Mouse (Mus musculus) ovary, postnatal 10 days (tissue): ENCODE data around the gene Maml2.

Experiments
- DNase-seq: peaks from one replicate; pipeline ENCODE4 v3.0.0; 2022; ENCODE audit warnings: low spot score

Maml2 gene

GRCm38 (mm10) chr9:13492807-13493206 is 195.1 kb downstream of the Maml2 start:
- DNase-seq = no peak

GRCm38 (mm10) chr9:13493746-13494145 is 196.0 kb downstream of the Maml2 start:
- no peak for DNase-seq

DNA sequence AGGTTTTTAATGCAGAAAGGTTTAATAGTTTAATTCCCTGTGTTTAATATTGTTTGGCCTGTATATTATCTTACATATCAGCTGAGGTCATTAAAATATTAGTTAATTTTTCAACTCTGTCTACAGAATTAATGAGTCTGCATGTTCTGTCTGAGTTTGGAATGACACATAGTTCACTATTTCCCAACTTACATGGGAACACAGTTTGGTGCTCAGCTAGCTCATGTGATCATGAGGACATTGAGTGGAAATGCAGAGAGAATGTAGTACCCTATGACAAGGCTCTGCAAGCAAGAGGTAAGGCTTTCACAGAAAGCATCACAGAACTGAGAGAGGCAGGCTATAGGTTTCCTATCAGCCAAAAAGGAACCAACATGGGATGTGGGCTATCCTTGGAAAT is 197.8 kb downstream of the Maml2 start:
- no peak for DNase-seq

GRCm38 (mm10) chr9:13497016-13497415 is 199.3 kb downstream of the Maml2 start:
- no peak for DNase-seq

DNA sequence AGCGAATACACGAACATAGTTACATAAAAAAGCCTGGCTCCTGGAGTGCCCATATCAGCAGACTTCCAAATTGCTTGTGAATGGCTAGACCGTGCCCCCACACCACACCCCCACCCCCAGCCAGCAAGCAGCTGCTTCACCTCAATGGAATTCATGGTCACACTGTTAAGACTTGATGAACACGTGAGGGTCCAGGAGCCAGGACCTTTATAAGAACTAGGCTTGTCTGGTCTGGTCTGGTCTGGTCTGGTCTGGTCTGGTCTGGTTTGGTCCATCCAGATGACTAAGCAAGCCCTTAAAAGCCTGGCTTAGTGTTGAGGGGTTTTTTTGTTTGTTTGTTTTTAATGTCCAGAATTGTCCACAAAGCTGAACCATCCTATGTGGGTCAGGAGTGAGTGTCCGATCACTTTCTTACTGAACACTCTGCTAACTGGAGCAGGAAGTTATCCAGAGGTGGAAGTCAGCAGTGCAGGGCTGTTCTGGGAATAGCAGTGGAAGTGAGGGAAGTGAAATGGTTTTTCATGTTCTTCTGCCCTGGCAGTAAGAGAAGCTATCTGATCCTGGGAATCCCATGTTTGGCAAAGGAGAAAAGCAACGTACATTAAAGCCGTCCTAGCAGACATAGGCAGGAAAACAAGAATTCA is 200.1 kb downstream of the Maml2 start:
- no peak for DNase-seq

DNA sequence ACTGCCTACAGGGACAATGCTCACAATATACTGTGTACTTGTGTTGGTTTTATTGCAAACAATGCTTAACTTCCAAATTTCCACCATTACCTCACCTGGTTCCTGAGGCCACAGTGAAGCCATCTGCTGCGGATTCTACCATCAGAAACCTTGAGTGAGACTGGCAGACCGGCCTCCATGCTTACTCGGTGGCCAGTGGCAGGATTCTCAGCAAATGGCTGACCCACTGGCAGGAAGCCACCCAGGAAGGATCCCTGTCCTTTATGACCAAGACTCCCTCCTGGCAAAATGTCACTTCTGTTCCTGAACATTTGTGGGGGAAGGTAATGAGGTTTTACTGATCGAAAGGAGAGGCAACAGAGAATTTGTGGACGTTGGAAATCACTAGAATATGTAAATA is 202.3 kb downstream of the Maml2 start:
- no peak for DNase-seq

- DNase-seq = no peak
Observed at GRCm38 (mm10) chr9:13505024-13505423, 207.3 kb downstream of the Maml2 start.

DNA sequence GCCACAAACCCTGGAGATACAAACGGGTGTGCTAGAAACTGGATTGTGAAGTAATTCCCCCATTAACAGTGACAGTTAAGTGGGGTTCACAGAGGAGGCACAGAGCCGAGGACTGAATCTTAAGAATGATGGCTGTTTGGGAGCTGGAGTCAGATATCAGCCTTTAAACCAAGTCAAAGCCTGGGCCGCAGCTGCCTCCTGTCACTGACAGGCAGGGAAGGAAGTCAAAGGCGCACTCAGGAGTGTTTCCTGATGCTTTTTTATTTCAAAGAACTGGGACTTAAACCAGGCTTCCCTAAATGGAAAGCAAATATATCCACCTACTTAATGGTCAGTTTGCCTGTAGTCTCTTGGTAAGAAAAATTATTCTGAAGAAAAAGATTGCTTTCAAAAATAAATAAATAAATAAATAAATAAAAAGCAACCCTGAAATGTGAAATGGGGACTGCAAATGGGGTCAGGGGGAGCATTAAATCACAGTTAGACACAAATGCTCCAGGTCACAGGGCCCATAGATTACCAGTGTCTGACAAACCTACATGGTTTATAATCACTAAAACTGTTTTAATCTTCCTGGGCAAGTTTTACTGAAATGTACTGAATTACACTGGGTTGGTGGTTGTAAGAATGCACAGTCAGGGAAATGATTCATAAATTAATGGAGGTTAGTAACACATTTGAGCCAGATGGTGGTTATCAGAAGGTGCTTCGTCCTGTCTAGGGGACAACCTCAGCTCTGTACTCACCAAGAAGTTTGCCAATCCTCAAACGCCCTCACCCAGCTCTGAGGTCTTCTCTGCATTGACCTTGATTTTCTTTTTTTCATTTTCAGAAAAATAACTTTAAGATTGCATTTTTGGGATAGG is 209.4 kb downstream of the Maml2 start:
- no peak for DNase-seq

DNA sequence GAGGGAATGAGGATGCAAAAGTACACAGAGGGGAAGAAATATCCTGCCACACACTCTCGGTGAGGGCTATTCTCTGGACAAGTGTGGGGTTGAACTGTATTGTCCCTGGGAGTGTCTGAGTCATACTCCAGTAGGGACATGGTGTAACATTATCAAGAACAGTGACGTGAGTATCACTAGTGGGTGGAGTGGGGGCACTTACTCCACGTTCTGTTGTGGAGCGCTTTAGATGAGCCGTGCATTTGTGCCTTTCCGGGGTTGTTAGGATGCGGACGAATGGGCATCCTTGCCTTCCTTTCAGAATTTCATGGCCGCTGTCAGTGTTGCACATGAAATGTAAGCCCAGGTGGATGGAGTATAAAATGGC is 210.0 kb downstream of the Maml2 start:
- no peak for DNase-seq

- DNase-seq = no peak
Observed at GRCm38 (mm10) chr9:13509751-13510150, 212.0 kb downstream of the Maml2 start.

GRCm38 (mm10) chr9:13510621-13511369 is 213.0 kb downstream of the Maml2 start:
- DNase-seq = no peak

GRCm38 (mm10) chr9:13513135-13513534 is 215.4 kb downstream of the Maml2 start:
- no peak for DNase-seq

- DNase-seq = no peak
Observed at GRCm38 (mm10) chr9:13514435-13514834, 216.7 kb downstream of the Maml2 start.

- DNase-seq = no peak
Observed at GRCm38 (mm10) chr9:13515976-13516375, 218.2 kb downstream of the Maml2 start.

- no peak for DNase-seq
Observed at GRCm38 (mm10) chr9:13518031-13518430, 220.3 kb downstream of the Maml2 start.

DNA sequence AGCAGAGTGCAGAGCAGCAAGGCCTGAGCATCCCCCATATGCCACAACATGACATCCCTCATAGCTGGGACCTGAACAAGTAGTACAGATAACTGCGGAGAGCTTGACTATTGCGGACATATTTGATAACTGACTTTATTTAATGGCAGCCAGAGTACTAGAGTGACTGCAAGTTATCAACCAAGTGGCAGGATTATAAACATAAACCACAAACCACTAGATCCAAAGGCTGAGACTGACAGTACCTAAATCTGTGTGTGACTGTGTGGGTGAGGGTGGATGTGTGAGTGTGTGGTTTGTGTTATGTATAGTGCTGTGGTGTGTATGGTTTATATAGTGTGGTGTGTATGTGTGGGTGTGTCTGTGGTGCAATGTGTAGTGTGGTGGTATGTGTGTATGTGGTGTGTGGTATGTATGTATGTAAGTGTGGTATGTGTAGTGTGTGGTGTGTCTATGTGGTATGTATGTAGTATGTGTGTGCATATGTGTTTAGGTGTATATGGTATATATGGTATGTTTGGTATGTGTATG is 220.7 kb downstream of the Maml2 start:
- no peak for DNase-seq

GRCm38 (mm10) chr9:13522061-13522820 is 224.5 kb downstream of the Maml2 start:
- no peak for DNase-seq

GRCm38 (mm10) chr9:13523046-13523445 is 225.3 kb downstream of the Maml2 start:
- no peak for DNase-seq

- no peak for DNase-seq
Observed at GRCm38 (mm10) chr9:13525075-13525474, 227.3 kb downstream of the Maml2 start.

DNA sequence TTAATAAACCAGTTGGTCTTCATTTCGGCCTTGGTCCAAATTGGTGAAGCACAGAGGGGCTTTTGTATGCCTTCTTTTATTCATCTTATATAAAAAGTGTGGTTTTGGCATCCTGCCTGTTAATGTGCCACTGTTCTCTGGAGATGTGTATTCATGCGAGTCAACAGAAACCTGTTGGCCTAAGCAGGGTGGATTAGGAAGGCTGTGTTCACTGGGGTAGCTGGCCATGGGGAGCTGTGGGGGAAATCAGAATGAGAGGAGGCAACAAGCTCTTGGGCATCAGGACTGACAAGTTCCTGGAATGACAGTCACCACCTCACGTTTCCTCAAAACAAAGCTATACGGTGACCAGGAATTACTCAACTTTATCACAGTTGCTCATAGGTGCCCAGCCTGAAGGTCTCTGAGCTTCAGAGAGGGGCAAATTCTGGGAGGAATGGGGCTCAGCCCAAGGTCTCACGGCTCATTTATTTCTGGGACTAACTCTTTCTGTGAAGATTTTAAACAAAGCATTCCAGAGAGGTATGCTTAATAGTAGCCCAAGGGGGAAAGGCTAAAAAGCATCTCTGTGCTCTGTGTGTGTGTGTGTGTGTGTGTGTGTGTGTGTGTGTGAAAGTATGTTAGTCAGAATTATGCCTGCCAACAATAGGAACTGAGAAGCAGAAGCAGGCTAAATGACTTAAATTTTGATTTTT is 228.0 kb downstream of the Maml2 start:
- DNase-seq = no peak

DNA sequence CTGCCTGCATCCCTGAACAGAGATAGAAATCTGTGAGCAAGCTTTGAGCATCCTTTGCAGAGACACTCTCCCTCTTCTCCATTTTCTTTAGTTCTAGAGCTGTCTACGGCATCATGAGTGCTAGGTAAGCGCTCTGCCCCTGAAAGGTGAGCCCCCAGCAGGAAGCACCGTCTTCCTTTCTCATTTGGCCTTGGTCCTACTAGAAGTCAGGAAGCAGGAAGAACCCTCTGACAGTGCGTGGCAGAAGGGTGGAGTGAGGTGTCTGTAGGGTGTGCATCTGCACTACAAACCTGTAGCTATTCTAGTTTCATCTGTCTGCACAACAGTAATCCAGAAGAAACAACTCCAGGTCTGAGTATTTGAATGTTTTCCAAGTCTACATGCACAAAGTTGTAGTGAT is 232.8 kb downstream of the Maml2 start:
- DNase-seq = no peak
